ENCODE assay signal across 19 mouse cellular contexts in genomic region chr6:94780621-94781020, GRCm38 (mm10).
DNase-seq lines count a peak whose midpoint lies in the region; ATAC-seq and TF ChIP-seq lines count a peak whose summit lies in the region.
"Had no signal": no experiment of that assay in that cellular context is flagged by ENCODE, and none has a peak within 500 bp of the region (broad histone marks: within the 10 kb centered on the region; RNA-seq: fewer than 3 reads in every experiment).

No protein-coding gene starts in this region.

- H3K27ac ChIP-seq in liver, adult 2 months (replicated peaks; ENCODE audit: insufficient read depth, low read depth, low read length) = peak overlapping the region; percentile 57
- no peak overlapping the region for H3K27ac ChIP-seq in liver, embryonic 11.5 days (ENCODE audit: low read depth, low read length)
- H3K27ac ChIP-seq: embryonic facial prominence, embryonic 12.5 days; embryonic facial prominence, embryonic 15.5 days; hindbrain, embryonic 14.5 days; hindbrain, postnatal 0 days had no signal

- 67% methylated on average over 4 of the region's 4 CpGs for WGBS in liver, adult 2 months
- WGBS in liver, embryonic 11.5 days = 75% methylated on average over 4 of the region's 4 CpGs

- TF ChIP-seq POLR2A in liver, adult 2 months (IDR thresholded peaks at IDR 0.05; ENCODE audit: extremely low read depth, insufficient read depth, low read length) = no peak

- H3K4me1 ChIP-seq in liver, adult 2 months (ENCODE audit: control insufficient read depth, insufficient read depth, low read length) = peaks cover 9% of the 10 kb centered on the region; the same call in 1 of the 2 replicates
- no peaks in the 10 kb centered on the region for H3K4me1 ChIP-seq in liver, embryonic 11.5 days (replicated peaks; ENCODE audit: control insufficient read depth, insufficient read depth, low read length)

- TF ChIP-seq CTCF in liver, adult 2 months (IDR thresholded peaks at IDR 0.05; ENCODE audit: low read depth, low read length) = no peak

- H3K4me2 ChIP-seq in liver, embryonic 11.5 days = no peak overlapping the region
- H3K4me2 ChIP-seq: embryonic facial prominence, embryonic 12.5 days; embryonic facial prominence, embryonic 15.5 days; heart, embryonic 12.5 days; heart, embryonic 15.5 days; hindbrain, embryonic 14.5 days had no signal

- no peaks in the 10 kb centered on the region for H3K27me3 ChIP-seq in liver, adult 2 months (ENCODE audit: control insufficient read depth, insufficient read depth, low read length)
- H3K27me3 ChIP-seq in liver, embryonic 11.5 days (replicated peaks; ENCODE audit: control insufficient read depth, insufficient read depth, low read length) = 0 out of 2 replicates have a peak, but pooled peaks cover 7% of the 10 kb centered on the region
- H3K27me3 ChIP-seq: embryonic facial prominence, embryonic 12.5 days; embryonic facial prominence, embryonic 15.5 days; heart, embryonic 15.5 days had no signal

- H3K9ac ChIP-seq in liver, adult 2 months (ENCODE audit: low read depth, low read length) = no peak overlapping the region
- no peak overlapping the region for H3K9ac ChIP-seq in liver, embryonic 11.5 days (ENCODE audit: low read depth, low read length)
- H3K9ac ChIP-seq: embryonic facial prominence, embryonic 12.5 days; embryonic facial prominence, embryonic 15.5 days; heart, embryonic 12.5 days; heart, embryonic 15.5 days; hindbrain, embryonic 14.5 days had no signal

- no peaks in the 10 kb centered on the region for H3K36me3 ChIP-seq in liver, adult 2 months (ENCODE audit: control insufficient read depth, insufficient read depth, low read length)
- H3K36me3 ChIP-seq in liver, embryonic 11.5 days (ENCODE audit: control insufficient read depth, insufficient read depth, low read length) = no peaks in the 10 kb centered on the region
- H3K36me3 ChIP-seq: embryonic facial prominence, embryonic 12.5 days; embryonic facial prominence, embryonic 15.5 days; heart, embryonic 12.5 days; heart, embryonic 15.5 days had no signal

- no peaks in the 10 kb centered on the region for H3K9me3 ChIP-seq in liver, embryonic 11.5 days (ENCODE audit: control insufficient read depth, low read length)
- H3K9me3 ChIP-seq: embryonic facial prominence, embryonic 12.5 days; embryonic facial prominence, embryonic 15.5 days; heart, embryonic 12.5 days; heart, embryonic 15.5 days had no signal

- H3K4me3 ChIP-seq in liver, adult 2 months (ENCODE audit: insufficient read depth, low read depth, low read length) = no peak overlapping the region
- no peak overlapping the region for H3K4me3 ChIP-seq in liver, embryonic 11.5 days (ENCODE audit: low read depth, low read length)
- H3K4me3 ChIP-seq: embryonic facial prominence, embryonic 12.5 days; embryonic facial prominence, embryonic 15.5 days; heart, embryonic 12.5 days; heart, embryonic 15.5 days had no signal

- peak; percentile 42 for DNase-seq in liver, adult 2 months (ENCODE audit: extremely low read depth, low read depth, low spot score)
- no peak for DNase-seq in liver, embryonic 11.5 days (ENCODE audit: low spot score)
- DNase-seq in ES-CJ7 (ENCODE audit: low read depth, low spot score) (peak; percentile 78), R1 (ENCODE audit: low read depth, low spot score) (peak; percentile 50)
- no peak for DNase-seq in cerebellum, adult 9-10 months
- DNase-seq: cerebellum, adult 18-20 months; cerebellum, adult 9-11 months; heart, adult 11 months had no signal

- ATAC-seq in liver, embryonic 11.5 days (replicated peaks; ENCODE audit: low FRiP score) = no peak
- ATAC-seq in monocyte, adult 5-6 weeks (replicated peaks; ENCODE audit: insufficient number of reproducible peaks, low FRiP score, low TSS enrichment, poor library complexity, severe bottlenecking) = no peak
- ATAC-seq: CD4-positive, CD25-positive, alpha-beta regulatory T cell, adult 4 months; forebrain, embryonic 14.5 days; hindbrain, postnatal 0 days; inflammation-experienced regulatory T-cells, adult 6 months; intestine, embryonic 16.5 days had no signal

- H3K79me2 ChIP-seq in liver, adult 2 months (ENCODE audit: control insufficient read depth, insufficient read depth, low read length) = no peaks in the 10 kb centered on the region

Comparison
In these comparisons a context has a peak if more than half of its experiments do, and no peak if none do; other contexts are left out.
1. DNase-seq: peak in liver, adult 2 months (single experiment), ES-CJ7 (single experiment) and R1 (single experiment); none in liver, embryonic 11.5 days (single experiment) and cerebellum, adult 9-10 months (single experiment).